Mouse (Mus musculus): ENCODE data around the gene Bcl11b.

Gene Bcl11b

GRCm38 (mm10) chr12:108003483-108003882, at the start of gene Bcl11b:
Gene Bcl11b (minus strand): TSS chr12:108003602.
- no peak for DNase-seq (ENCODE audit: low read depth)

DNA sequence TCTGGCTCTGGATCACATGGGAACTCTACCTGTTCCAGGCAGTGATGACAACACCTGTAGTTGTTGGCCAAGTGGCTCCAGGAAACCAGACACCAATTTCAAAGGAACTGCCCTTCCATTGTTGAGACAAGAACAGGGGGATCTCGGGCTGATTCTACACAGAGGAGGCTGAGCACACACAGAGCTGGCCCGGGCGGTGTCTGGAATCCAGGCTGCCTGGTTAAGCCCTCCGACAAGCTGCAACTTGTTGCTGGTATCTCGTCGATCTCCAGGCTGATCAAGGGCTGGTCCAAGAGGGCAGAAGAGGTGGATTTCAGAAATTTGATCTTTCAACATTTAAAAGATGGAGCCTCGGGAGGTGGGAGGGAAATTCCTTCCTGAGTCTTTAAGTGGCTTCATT, 47.6 kb upstream of the Bcl11b start:
- no peak for DNase-seq (ENCODE audit: low read depth)

DNA sequence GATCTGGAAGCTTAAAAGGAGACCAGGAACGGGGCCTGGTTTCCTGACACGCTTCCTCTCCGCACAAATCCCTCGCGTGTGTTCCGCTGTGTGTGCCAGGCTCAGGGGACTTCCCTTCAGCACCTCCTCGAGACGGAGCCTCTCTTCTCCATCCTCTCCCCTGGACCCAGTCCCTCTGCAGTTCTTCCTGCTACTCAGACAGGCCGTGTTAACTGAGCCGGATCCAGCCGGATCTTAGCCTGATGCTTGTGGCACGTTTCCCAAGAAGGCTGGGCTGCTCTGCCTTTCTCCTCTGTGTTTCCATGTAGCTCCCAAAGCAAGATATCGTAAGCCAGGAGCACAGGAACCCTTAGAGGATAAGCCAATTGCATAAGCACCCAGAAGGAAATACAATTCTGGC, 46.2 kb upstream of the Bcl11b start:
- no peak for DNase-seq (ENCODE audit: low read depth)

GRCm38 (mm10) chr12:108042239-108042571, 38.8 kb upstream of the Bcl11b start:
- no peak for DNase-seq (ENCODE audit: low read depth)

- peak; percentile 31 for DNase-seq (ENCODE audit: low read depth)
Observed at GRCm38 (mm10) chr12:108041571-108042238, 38.3 kb upstream of the Bcl11b start.

DNA sequence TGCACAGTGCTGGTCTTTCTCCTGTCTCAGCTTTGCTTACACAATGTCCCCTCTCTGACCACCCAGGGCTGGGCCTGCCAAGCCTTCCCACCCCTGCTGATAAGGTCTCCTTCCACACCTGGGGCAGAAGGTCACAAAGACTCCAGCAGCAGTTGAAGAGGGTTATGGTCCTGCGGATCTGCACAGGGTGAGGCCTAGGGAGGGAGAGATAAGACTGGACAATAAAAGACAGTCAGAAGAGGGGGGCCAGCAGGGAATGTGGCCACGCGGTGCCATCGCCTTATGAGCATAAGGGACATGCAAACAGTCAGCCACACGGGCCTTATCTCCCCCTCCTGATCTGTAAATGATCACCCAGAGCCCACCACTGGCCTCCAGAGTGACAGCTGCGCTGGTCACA, 34.0 kb upstream of the Bcl11b start:
- DNase-seq (ENCODE audit: low read depth) = no peak

DNA sequence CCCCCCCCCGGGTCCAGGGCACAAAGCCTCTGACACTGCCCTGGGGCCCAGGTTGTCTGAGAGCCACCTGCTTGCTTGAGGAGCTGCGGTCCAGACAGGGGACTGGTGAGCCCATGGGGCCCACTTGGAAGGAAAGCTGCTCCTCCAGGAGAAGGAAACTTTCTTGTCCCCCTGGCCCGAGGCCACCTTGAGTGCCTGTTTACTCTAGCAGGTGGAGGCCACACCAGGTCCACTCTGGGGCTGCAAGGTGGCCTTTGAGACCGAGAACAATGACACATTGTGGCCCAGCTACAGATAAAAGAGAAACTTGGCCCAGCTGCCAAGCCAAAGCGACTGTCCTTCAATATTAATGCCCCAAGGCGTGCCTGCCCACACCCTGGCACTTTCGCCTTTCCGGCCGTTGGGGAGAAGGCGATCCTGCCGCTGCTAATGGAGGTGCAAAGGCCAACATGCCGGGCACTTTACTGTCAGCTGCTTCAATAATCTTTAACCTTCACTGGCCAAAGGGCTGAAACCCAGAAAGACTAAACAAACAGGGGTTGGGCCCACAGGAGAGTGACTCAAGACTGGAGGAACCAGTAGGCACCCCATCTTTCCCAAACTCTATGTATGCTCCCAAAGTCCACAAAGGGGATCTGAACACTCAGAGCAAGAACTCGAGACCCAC, 32.1 kb upstream of the Bcl11b start:
- no peak for DNase-seq (ENCODE audit: low read depth)

DNA sequence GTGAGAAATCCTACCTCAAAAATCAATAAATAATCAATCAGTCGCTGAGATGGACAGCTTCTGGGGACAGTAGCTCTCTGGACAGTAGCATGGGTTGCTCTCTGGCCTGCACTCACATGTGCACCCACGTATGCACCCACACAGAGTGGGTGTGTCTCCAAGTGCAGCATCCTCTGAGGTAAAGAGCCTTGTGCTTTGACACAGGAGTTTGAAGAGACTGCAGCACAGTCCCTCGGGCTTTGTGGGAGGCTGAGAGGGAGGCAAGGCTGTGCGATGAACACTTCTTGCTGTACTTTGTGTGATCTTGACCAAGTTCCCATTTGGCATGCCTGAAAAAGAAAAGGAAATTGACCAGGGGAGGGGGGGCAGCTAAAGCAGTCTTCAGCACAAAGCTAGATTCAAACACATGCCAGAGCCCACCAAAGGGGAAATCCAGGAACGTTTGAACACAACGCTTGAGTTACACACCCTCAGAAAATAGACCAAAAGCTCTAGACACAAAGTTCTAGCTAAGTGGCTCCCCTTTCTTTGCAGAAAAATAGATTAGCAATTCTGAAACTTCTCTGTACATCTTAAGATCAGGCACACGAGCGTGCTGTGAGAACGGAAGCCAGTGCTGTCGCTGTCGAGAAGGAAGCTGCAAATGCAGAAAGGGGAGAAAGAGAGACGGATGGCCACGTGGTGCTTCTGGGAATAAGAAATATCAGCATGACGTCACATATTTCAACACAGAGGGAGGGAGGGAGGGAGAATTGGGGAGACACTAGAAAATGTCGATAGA, 19.6 kb upstream of the Bcl11b start:
- no peak for DNase-seq (ENCODE audit: low read depth)

- no peak for DNase-seq (ENCODE audit: low read depth)
Observed at GRCm38 (mm10) chr12:108012003-108012402, 8.6 kb upstream of the Bcl11b start.

DNA sequence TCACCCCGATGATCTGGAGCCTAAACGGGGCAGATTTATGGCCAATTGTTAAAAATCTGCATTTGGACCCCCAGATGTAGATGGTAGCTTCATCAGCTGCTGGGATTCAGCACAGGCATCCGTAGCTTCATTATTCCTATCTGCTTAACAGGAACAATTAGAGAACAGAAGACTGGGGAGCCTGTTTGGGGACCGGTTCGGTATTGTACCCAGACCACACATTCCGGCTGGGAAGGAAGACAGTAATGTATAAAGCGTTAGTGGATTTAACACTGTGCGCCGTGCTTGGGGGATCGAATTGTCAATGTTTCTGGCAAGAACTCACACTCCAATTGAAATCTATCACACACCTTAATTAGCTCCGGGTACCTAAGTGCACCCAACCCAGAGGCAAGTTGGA, 6.9 kb upstream of the Bcl11b start:
- no peak for DNase-seq (ENCODE audit: low read depth)

DNA sequence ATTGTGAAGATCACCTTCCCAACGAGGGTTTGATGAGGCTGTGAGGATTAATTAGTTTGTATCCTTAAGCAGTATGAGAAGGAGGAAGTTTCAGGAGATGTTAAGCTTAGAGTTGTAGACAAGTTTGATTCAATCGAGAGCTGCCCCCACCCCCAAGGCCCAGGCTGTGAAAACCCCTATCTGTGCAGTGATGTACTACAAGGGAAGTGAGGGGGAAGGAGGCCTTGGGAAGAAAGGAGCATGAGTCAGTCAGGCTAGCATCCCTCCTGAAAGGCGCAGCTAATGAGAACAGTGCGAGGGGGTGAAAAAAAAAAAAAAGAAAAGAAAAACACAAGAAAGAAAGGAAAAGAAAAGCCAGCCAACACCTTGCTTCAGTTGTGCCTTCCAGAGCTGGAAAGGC, 5.8 kb upstream of the Bcl11b start:
- no peak for DNase-seq (ENCODE audit: low read depth)

DNA sequence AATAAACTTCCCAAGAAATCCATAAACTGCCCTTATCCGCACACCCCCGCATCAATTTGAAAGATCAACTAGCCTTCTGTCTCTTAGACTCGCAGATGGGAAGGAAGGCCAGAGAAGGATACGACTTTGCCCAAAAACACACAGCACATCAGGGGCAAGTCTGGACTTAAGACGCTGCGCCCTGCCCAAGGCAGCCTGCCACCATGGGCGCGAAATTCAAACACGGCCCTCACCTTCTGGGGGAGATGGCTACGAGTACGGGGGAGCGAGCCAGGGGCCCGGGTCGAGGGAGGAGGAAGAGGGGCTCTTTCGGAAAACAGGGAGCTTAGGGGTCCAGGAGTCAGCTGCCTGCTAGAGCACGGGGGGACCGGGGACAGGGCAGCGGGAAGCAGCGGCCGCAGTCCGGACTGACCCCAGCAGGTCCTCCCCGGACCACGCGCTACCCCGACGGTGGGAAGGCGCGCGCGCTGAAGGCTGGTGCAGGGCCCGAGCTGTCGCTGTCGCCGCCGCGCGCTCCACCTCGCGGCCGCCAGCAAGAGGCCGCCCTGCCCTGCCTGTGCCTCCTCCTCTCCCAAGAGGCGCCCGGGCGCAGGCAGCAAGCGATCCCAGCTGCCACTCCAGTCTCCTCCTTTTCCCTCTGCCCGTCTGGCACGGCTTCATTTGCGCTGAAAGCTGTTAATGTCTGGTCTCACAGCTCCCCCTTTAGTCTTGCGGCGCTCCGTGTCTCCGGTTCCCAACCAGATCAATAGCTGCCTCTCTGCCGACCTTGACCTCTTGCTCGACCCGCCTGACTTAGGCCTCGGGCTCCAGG, 2.6 kb upstream of the Bcl11b start:
- DNase-seq (ENCODE audit: low read depth) = no peak

DNA sequence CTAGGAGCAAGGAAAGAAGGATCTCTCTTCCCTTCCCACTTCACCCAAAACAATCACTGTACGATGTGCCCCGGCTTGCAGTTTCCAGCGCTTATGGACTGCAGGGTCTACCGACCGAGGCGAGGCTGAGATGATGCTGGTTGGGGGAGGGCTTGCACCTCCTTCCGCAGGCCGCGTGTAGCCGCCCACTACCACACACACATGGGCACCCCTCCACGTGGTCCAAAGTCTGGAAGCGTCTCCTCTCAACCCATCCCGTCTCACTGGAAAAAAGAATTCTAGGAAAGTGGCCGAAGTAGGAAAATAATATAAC, 2.0 kb upstream of the Bcl11b start:
- DNase-seq (ENCODE audit: low read depth) = no peak

GRCm38 (mm10) chr12:108004701-108005487, 1.5 kb upstream of the Bcl11b start:
- DNase-seq (ENCODE audit: low read depth) = no peak

GRCm38 (mm10) chr12:108003928-108004327, 526 bp upstream of the Bcl11b start:
- DNase-seq (ENCODE audit: low read depth) = no peak

DNA sequence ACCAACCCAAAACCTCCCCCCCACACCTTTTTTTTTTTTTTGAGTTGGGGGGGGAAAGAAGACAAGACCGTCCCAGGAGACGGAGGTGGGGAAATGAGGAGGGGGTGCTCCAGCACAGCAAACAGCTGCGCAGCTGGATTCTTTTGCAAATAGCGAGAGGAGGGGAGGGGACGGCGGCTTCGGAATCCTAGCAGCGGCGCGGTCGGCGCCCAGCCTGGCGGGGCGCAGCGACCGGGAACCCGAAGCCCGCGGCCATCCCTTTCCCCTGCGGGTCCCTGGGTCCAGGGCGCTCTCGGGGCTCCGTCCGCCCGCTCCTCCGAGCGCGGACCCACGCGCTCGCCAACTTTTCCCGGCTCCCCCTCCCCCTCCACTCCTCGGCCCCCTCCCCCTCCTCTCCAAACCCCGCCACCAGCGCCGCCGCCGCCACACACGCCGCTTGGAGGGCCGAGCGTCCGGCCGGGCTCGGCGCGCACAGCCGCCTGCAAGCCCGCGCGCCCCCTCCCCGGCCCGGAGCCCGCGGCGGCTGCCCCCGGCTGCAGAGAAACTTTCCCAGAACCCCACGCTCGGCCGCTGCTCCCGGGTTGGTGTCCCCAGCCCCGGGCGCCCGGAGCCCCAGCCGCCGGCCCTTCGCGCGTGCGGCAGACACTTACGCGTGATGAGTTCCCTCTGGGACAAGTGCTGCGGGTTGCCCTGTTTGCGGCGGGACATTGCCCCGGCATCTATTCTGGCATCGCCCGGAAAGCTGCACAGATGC, 789 bp downstream of the Bcl11b start:
- DNase-seq (ENCODE audit: low read depth) = no peak

- DNase-seq (ENCODE audit: low read depth) = no peak
Observed at GRCm38 (mm10) chr12:108001652-108002340, 1.6 kb downstream of the Bcl11b start.

DNA sequence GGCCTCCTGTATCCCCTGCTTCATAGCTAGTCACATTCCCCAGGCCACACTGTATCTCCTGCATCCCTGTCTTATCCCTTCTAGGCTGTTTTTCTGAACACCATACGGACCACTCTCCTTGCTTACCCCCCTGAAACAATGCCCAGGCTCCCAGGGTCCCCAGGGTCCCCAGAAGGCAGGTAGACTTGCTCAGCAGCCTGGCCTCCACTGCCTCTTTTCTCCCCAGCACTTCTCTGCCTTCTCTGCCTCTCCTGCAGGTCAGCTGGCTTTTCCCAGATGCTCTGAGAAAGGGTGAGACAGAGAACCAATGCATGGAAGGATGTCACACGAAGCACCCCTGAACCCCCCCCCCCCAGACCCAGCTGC, 2.7 kb downstream of the Bcl11b start:
- no peak for DNase-seq (ENCODE audit: low read depth)

- DNase-seq (ENCODE audit: low read depth) = no peak
Observed at GRCm38 (mm10) chr12:107999751-108000714, 3.4 kb downstream of the Bcl11b start.

Measured in c-Kit-positive CD71-positive TER-119-negative erythroid progenitor cells, embryonic 14.5 days (primary cell).